Mouse (Mus musculus) heart, embryonic 13.5 days (tissue): Measurements from ENCODE around the gene Prkn. TPM values are rescaled to one million over a fixed set of nuclear protein-coding genes. Genes with fewer than 3 reads are reported as not detected.

Source experiments
- ATAC-seq: fragments of 200-750 bp; cut with Nextera tagmentation; 2 replicates; pipeline ENCODE4 v1.8.0; 2017; ENCODE audit warnings: moderate TSS enrichment; ENCODE audit not compliant: insufficient number of reproducible peaks, low FRiP score, low TSS enrichment; ENCODE audit errors: extremely low read depth
- H3K27ac ChIP-seq: fragments of 300-500 bp; sonication (generic); replicated peaks from 2 replicates; pipeline ENCODE4 v1.5.1; 2015; ENCODE audit warnings: moderate library complexity, mild to moderate bottlenecking, inconsistent platforms
- H3K27me3 ChIP-seq: fragments of 300-500 bp; sonication (generic); replicated peaks from 2 replicates; pipeline ENCODE4 v1.6.1; 2015; ENCODE audit warnings: mild to moderate bottlenecking, inconsistent platforms
- H3K36me3 ChIP-seq: fragments of 300-500 bp; sonication (generic); 2 replicates; pipeline ENCODE4 v1.6.1; 2015; ENCODE audit warnings: mild to moderate bottlenecking, inconsistent platforms
- H3K4me1 ChIP-seq: fragments of 300-500 bp; sonication (generic); 2 replicates; pipeline ENCODE4 v1.6.1; 2015; ENCODE audit warnings: inconsistent platforms
- H3K4me2 ChIP-seq: fragments of 300-500 bp; sonication (generic); 2 replicates; pipeline ENCODE4 v1.6.1; 2015; ENCODE audit warnings: inconsistent platforms, mild to moderate bottlenecking, moderate library complexity
- H3K4me3 ChIP-seq: fragments of 300-500 bp; sonication (generic); 2 replicates; pipeline ENCODE4 v1.5.1; 2015; ENCODE audit warnings: moderate library complexity, mild to moderate bottlenecking, inconsistent platforms
- H3K9ac ChIP-seq: fragments of 300-500 bp; sonication (generic); 2 replicates; pipeline ENCODE4 v1.6.1; 2015; ENCODE audit warnings: inconsistent platforms, mild to moderate bottlenecking, moderate library complexity
- H3K9me3 ChIP-seq: fragments of 300-500 bp; sonication (generic); 2 replicates; pipeline ENCODE4 v1.6.1; 2016; ENCODE audit warnings: inconsistent platforms
- WGBS: fragments of 180-500 bp; shearing (Covaris S2); methylation state at CpG from one replicate; pipeline ENCODE4 v1.1.7; 2015; ENCODE audit warnings: mixed read lengths; 5-methylcytosine and 5-hydroxymethylcytosine counted together
- polyA plus RNA-seq: library from polyadenylated mRNA; unstranded; fragments of >200 nt; fragmentation: Nextera tagmentation; extraction: Ambion mirVana; gene quantifications from 2 replicates; pipeline ENCODE4 v1.2.1, GENCODE M21; 2015

Prkn gene
- polyA plus RNA-seq, 1 experiment from 2014 or later = 1.8 TPM

DNA sequence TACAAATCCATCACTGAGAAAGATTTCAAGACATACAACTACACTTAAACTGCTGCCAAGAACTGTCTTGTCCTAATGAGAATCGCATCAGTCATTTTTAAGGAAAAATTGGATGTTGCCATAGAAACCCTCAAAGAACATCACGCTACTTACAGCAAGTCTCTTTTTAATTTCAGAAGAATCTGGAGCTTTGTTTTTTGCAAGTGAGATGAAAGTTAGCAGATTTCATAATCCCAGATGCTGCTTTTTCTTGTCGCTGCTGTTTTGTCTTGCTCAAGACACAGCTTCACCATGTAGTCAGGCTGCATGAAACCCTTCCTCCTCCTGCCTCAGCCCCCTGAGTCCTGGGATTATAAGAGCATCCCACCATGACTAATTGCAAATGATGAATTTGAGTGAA is 373.5 kb downstream of the Prkn start:
- ATAC-seq = no peak
- WGBS = 85% methylated on average over 3 of the region's 3 CpGs

DNA sequence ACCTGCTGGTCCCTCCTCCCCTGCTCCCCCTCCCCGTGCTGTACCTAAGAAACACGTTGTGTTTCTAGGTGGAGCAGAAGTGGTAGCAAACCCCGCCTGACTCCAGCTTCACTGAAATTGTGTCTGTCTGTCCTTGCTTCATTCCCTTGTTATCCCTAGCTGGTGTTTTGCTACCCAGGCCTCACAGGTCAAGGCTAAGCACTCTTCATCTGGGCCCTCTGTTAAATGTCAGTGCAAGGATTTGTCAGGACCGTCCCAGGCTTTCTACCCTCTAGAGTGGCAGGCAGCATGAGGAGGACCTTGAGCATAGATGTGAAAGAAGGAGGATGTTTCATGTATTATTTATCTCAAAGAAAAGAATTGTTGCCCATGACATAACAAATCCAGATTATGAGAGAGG is 388.8 kb downstream of the Prkn start:
- Histone ChIP-seq H3K9ac (no peak overlapping the region), H3K36me3 (no peaks in the 10 kb centered on the region), H3K27ac (no peak overlapping the region), H3K4me3 (no peak overlapping the region), H3K9me3 (no peaks in the 10 kb centered on the region), H3K27me3 (0 out of 2 replicates have a peak, but pooled peaks cover 4% of the 10 kb centered on the region), H3K4me1 (no peaks in the 10 kb centered on the region), H3K4me2 (no peak overlapping the region)
- no peak for ATAC-seq
- 64% methylated on average over 4 of the region's 4 CpGs for WGBS

More for the DNA sequence above, 373.5 kb downstream of the Prkn start:
- Histone ChIP-seq H3K27ac (no peak overlapping the region), H3K9ac (no peak overlapping the region), H3K27me3 (no peaks in the 10 kb centered on the region), H3K4me3 (no peak overlapping the region), H3K4me1 (no peaks in the 10 kb centered on the region), H3K9me3 (no peaks in the 10 kb centered on the region), H3K4me2 (no peak overlapping the region), H3K36me3 (no peaks in the 10 kb centered on the region)

DNA sequence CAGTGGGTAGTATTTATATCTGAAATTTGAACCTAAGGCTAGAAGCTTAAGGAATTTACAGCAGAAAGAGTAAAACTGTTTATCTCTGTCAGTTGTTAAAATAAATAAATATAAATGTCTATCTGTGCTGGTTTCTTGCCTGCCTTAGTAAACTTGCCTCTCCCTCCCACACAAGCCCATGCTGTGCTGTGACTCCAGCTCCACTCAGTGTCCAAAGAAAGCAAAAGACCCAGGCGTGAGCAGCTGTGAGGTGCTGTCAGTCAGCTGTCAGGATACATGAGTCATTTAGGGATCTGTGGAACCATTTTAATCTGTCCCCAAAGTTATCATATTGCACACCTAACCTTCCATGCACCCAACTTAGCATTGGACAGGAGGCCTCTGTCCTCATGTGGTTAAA is 389.2 kb downstream of the Prkn start:
- Histone ChIP-seq H3K9me3 (no peaks in the 10 kb centered on the region), H3K4me1 (no peaks in the 10 kb centered on the region), H3K4me2 (no peak overlapping the region), H3K36me3 (no peaks in the 10 kb centered on the region), H3K4me3 (no peak overlapping the region), H3K9ac (no peak overlapping the region), H3K27me3 (0 out of 2 replicates have a peak, but pooled peaks cover 4% of the 10 kb centered on the region), H3K27ac (no peak overlapping the region)
- no peak for ATAC-seq
- WGBS = 47% methylated on average over 1 of the region's 1 CpGs

DNA sequence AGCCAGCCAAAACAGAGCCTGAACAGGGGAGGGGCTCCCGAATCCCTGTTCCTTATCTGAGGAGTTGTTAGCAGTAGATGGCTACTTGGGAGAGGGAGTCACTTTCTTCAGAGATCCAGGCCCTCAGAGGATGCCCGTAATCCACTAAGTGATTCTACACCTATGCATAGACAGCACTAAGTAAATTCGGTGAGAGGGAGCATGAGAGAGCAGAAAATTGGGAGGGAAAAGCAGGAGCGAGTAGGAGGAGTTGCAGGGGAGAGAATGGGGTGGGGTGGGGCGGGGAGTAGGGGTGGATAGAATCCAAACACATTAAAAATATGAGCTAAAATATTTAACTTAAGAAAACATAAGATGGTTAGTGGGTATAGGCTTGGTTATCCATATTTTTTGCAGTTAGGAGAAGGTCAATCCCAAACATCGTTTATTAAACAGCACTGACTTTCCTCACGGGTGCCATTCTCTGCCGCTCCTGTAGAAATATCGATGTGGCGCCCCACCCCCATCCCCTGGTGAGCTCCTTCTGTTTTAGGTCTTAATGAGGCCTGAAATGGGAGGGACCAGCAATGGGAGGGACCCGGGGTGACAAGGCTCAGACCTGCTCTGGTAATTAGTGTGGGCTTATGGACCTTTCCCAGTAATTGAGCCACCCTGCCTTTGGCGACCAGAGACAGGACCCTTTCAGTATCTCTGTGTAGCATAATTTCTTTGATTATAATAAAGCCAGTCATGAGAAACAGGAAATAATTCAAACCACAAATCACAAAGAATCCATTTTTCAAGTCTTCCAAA is 390.6 kb downstream of the Prkn start:
- Histone ChIP-seq H3K4me3 (no peak overlapping the region), H3K27me3 (0 out of 2 replicates have a peak, but pooled peaks cover 4% of the 10 kb centered on the region), H3K4me2 (peak overlapping the region; percentile 19), H3K9me3 (no peaks in the 10 kb centered on the region), H3K9ac (no peak overlapping the region), H3K27ac (no peak overlapping the region), H3K4me1 (no peaks in the 10 kb centered on the region), H3K36me3 (no peaks in the 10 kb centered on the region)
- WGBS = 29% methylated on average over 12 of the region's 12 CpGs
- ATAC-seq = no peak

DNA sequence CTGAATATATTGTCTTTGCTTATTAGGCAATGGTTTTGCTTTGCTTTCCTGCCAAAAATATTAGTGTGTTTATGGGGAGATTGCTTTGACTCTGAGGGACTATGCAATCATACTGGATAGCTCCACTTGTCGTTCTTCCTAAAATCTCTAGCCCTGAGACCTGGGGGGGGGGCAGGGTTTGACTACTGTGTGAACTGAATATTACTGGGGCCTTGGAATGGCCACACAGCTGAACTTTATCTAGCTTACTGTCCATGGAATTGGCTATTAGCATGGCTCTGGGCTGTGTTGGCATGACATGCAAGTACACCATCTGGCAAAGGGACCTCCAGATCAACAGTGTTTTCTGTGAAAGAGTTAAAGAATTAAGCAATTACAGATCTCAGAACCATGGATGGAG is 395.1 kb downstream of the Prkn start:
- Histone ChIP-seq H3K27ac (no peak overlapping the region), H3K4me1 (no peaks in the 10 kb centered on the region), H3K4me3 (no peak overlapping the region), H3K36me3 (no peaks in the 10 kb centered on the region), H3K27me3 (no peaks in the 10 kb centered on the region), H3K9me3 (no peaks in the 10 kb centered on the region), H3K4me2 (no peak overlapping the region), H3K9ac (no peak overlapping the region)
- WGBS = 54% methylated on average over 1 of the region's 1 CpGs
- ATAC-seq = no peak

DNA sequence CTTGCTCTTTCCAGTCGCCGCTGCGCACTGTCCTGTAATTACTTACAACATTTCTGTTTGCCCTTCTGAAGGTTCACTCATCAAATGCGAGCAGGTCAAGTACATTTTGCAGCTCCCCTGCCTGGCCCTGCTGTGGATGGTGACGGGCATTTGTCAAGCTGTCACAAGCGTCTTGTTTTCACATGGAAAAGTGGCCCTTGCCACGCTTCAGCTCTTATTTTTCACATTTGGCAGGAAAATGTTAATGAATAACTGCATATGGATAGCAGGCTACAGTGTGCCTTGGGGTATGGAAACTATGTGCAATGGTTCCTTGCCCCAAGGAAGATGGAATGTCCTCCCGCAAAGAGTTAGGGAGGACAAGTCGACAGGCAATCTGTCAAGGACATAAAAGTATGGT is 404.9 kb downstream of the Prkn start:
- WGBS = 72% methylated on average over 9 of the region's 9 CpGs
- Histone ChIP-seq H3K36me3 (no peaks in the 10 kb centered on the region), H3K27ac (no peak overlapping the region), H3K4me3 (no peak overlapping the region), H3K4me1 (no peaks in the 10 kb centered on the region), H3K9ac (no peak overlapping the region), H3K27me3 (no peaks in the 10 kb centered on the region), H3K4me2 (no peak overlapping the region), H3K9me3 (no peaks in the 10 kb centered on the region)
- ATAC-seq = no peak

DNA sequence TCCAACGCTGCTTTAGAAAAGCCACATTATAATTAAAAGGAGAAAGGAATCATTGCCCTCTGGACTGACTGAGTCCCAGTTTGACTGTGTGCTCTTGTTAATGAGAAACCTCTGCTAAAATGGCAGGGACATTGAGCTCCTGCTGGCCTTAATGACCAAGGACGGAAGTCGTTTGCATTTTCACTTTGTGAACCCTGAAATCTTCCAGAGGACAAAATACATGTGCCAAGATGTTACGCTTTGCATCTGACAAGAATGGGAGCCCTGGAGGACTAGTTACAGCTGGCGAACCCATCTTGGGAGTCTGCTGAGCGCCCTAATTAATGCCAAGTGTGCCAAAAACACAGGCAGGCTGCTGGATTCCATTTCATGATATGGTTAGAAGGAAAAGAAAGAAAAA is 409.0 kb downstream of the Prkn start:
- H3K9ac ChIP-seq = no peak overlapping the region
- H3K4me3 ChIP-seq = no peak overlapping the region
- no peak overlapping the region for H3K27ac ChIP-seq
- H3K4me1 ChIP-seq = no peaks in the 10 kb centered on the region
- ATAC-seq = no peak
- H3K4me2 ChIP-seq = no peak overlapping the region
- 70% methylated on average over 6 of the region's 6 CpGs for WGBS
- H3K36me3 ChIP-seq = no peaks in the 10 kb centered on the region
- H3K9me3 ChIP-seq = no peaks in the 10 kb centered on the region
- no peaks in the 10 kb centered on the region for H3K27me3 ChIP-seq

DNA sequence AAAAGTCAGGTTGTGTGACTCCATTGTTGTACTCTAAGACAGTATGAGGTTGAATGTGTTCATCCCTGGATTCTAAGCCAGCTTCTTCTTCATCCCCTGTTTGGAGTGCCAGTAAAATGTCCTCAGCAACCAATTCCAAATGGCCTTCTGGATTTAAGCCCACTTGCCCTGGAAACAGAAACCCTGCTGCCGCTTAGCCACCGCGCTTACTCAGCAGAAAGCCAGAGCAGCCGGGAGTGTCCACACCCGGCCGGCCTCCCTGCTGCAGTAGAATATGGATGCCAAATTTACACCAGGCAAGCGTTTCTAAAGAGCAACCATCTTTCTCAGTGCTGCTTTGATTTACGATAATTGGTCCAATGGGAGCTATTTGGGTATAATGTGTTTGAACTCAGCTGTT is 420.5 kb downstream of the Prkn start:
- 80% methylated on average over 8 of the region's 8 CpGs for WGBS
- no peaks in the 10 kb centered on the region for H3K9me3 ChIP-seq
- H3K4me3 ChIP-seq = no peak overlapping the region
- H3K4me1 ChIP-seq = no peaks in the 10 kb centered on the region
- H3K4me2 ChIP-seq = no peak overlapping the region
- H3K9ac ChIP-seq = no peak overlapping the region
- no peaks in the 10 kb centered on the region for H3K36me3 ChIP-seq
- H3K27ac ChIP-seq = no peak overlapping the region
- H3K27me3 ChIP-seq = no peaks in the 10 kb centered on the region
- ATAC-seq = no peak

DNA sequence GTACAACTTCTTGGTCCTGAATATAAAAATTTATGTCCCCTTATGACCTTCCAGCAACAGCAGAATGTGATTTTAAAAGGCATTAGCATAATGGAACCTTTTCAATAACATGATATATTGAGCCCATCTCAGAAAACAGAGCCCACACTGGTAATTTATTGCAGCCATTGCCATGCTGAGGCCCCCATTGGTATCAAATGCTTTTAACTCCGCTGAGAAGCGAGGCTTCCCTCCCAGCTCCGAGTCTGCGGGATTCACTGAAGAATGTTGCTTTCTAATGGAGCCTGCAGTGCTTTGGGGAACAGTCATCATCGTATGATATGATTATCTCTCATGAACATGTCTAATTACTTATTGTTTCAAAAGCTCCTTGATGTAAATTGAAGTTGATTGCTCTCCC is 421.5 kb downstream of the Prkn start:
- no peak for ATAC-seq
- Histone ChIP-seq H3K4me1 (no peaks in the 10 kb centered on the region), H3K27ac (no peak overlapping the region), H3K4me3 (no peak overlapping the region), H3K9me3 (no peaks in the 10 kb centered on the region), H3K9ac (no peak overlapping the region), H3K36me3 (no peaks in the 10 kb centered on the region), H3K4me2 (no peak overlapping the region), H3K27me3 (no peaks in the 10 kb centered on the region)
- WGBS = 75% methylated on average over 5 of the region's 5 CpGs

DNA sequence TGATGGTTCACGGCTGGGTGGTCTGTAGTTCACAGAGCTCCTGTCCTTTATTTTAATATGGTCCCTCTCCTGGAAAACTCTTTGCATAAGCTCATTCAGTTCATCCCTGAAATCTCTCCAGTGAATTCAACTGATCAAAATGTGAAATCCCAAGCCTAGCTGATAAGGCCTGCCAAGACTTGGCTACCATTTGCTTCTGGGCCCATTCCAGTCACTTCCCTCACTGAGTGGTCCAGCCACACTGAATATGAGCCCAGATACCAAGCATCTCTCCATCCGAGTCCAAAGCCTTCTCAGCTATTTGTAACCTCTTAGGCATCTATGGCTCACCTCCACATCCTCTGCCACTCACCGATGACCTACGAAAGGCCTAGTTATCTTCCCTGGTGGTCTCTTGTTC is 427.8 kb downstream of the Prkn start:
- no peaks in the 10 kb centered on the region for H3K4me1 ChIP-seq
- H3K4me2 ChIP-seq = no peak overlapping the region
- H3K9me3 ChIP-seq = no peaks in the 10 kb centered on the region
- WGBS = 86% methylated on average over 4 of the region's 4 CpGs
- no peaks in the 10 kb centered on the region for H3K36me3 ChIP-seq
- ATAC-seq = no peak
- peaks cover 3% of the 10 kb centered on the region; the same call in 1 of the 2 replicates for H3K27me3 ChIP-seq
- no peak overlapping the region for H3K27ac ChIP-seq
- no peak overlapping the region for H3K4me3 ChIP-seq
- no peak overlapping the region for H3K9ac ChIP-seq

DNA sequence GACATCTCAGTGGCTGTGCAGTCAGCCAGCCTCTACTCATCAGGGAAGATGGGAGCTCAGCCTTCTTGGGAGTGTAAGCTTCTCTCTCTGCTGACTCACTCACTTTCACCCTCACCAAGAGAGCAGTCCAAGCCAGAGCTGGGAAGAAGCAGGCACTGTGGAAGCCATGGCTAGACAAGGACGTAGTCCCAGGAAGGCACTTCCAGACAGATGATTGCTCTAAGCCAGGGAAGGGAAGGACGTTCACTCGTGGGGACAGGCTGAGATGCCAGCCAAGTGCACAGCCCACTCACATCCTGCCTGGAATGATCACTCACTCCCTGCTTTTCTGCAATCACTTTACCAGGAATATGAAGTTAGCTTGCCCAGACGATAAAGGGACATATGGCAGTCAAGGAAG is 430.0 kb downstream of the Prkn start:
- 62% methylated on average over 4 of the region's 4 CpGs for WGBS
- Histone ChIP-seq H3K4me1 (no peaks in the 10 kb centered on the region), H3K4me2 (no peak overlapping the region), H3K9me3 (no peaks in the 10 kb centered on the region), H3K27ac (no peak overlapping the region), H3K9ac (no peak overlapping the region), H3K36me3 (no peaks in the 10 kb centered on the region), H3K27me3 (peaks cover 3% of the 10 kb centered on the region; the same call in 1 of the 2 replicates), H3K4me3 (no peak overlapping the region)
- ATAC-seq = no peak

DNA sequence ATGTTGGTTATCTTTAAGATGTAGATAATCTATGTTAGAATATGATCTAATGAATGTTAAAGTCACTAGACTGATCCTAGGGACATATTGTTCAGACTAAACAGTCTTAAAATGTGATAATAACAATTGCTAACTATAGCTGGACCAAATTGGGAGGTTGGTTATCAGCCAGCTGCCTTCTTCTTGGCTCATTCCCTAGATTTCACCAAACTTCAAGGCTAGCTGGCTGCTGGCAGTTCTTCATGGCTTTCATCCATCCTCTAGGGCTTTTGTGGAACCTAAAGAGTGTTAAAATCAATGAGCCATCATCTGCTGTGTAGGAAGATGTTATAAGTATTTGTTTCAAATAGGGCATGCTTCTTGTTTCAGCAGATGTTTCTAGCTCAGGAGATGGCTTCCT is 431.7 kb downstream of the Prkn start:
- no peak overlapping the region for H3K4me3 ChIP-seq
- H3K27ac ChIP-seq = no peak overlapping the region
- ATAC-seq = no peak
- peaks cover 3% of the 10 kb centered on the region; the same call in 1 of the 2 replicates for H3K27me3 ChIP-seq
- H3K4me2 ChIP-seq = no peak overlapping the region
- H3K9me3 ChIP-seq = no peaks in the 10 kb centered on the region; the same call in 1 of the 2 replicates
- no peaks in the 10 kb centered on the region for H3K36me3 ChIP-seq
- no peaks in the 10 kb centered on the region for H3K4me1 ChIP-seq
- no peak overlapping the region for H3K9ac ChIP-seq
